Mouse (Mus musculus): ENCODE measurements at regions not wholly inside any gene's neighbourhood (a gene's known extent, or its start where the extent isn't known, plus 50 kb on each side); places are given as distances from the start of the nearest gene placed in this dataset.

GRCm38 (mm10) chr8:10869866-10870265 is 138.4 kb downstream of the Irs2 start:
- TF ChIP-seq CTCF (IDR thresholded peaks at IDR 0.05; ENCODE audit: borderline replicate concordance, control insufficient read depth, extremely low read depth, insufficient read depth, low read length, poor library complexity) (no peak), POLR2A (IDR thresholded peaks at IDR 0.05; ENCODE audit: control insufficient read depth, extremely low read depth, insufficient read depth, low read length, poor library complexity) (no peak)
